Mouse (Mus musculus): ENCODE data around the gene Ap1ar.

The Ap1ar gene

GRCm38 (mm10) chr3:127837154-127837865 lies at the start of gene Ap1ar:
TSS of gene Ap1ar (minus strand) at chr3:127837523.
- DNase-seq (ENCODE audit: low read depth): peak; percentile 96

- DNase-seq (ENCODE audit: low read depth): no peak
Measured at GRCm38 (mm10) chr3:127881684-127882083, 44.4 kb upstream of the Ap1ar start.

GRCm38 (mm10) chr3:127879968-127880367 lies 42.6 kb upstream of the Ap1ar start:
- no peak for DNase-seq (ENCODE audit: low read depth)

- no peak for DNase-seq (ENCODE audit: low read depth)
Measured at GRCm38 (mm10) chr3:127875509-127875908, 38.2 kb upstream of the Ap1ar start.

GRCm38 (mm10) chr3:127875059-127875458 lies 37.7 kb upstream of the Ap1ar start:
- no peak for DNase-seq (ENCODE audit: low read depth)

- no peak for DNase-seq (ENCODE audit: low read depth)
Measured at GRCm38 (mm10) chr3:127874254-127874883, 37.0 kb upstream of the Ap1ar start.

GRCm38 (mm10) chr3:127871575-127871974 lies 34.3 kb upstream of the Ap1ar start:
- DNase-seq (ENCODE audit: low read depth): no peak

GRCm38 (mm10) chr3:127868880-127869279 lies 31.6 kb upstream of the Ap1ar start:
- no peak for DNase-seq (ENCODE audit: low read depth)

GRCm38 (mm10) chr3:127868046-127868758 lies 30.9 kb upstream of the Ap1ar start:
- DNase-seq (ENCODE audit: low read depth): no peak

GRCm38 (mm10) chr3:127864242-127864641 lies 26.9 kb upstream of the Ap1ar start:
- DNase-seq (ENCODE audit: low read depth): no peak

GRCm38 (mm10) chr3:127863571-127863970 lies 26.2 kb upstream of the Ap1ar start:
- DNase-seq (ENCODE audit: low read depth): no peak

- peak; percentile 34 for DNase-seq (ENCODE audit: low read depth)
Measured at GRCm38 (mm10) chr3:127862479-127862878, 25.2 kb upstream of the Ap1ar start.

- no peak for DNase-seq (ENCODE audit: low read depth)
Measured at GRCm38 (mm10) chr3:127861340-127861739, 24.0 kb upstream of the Ap1ar start.

- DNase-seq (ENCODE audit: low read depth): peak; percentile 76
Measured at GRCm38 (mm10) chr3:127853431-127854206, 16.3 kb upstream of the Ap1ar start.

GRCm38 (mm10) chr3:127852722-127853121 lies 15.4 kb upstream of the Ap1ar start:
- no peak for DNase-seq (ENCODE audit: low read depth)

GRCm38 (mm10) chr3:127850776-127851646 lies 13.7 kb upstream of the Ap1ar start:
- no peak for DNase-seq (ENCODE audit: low read depth)

GRCm38 (mm10) chr3:127849922-127850321 lies 12.6 kb upstream of the Ap1ar start:
- no peak for DNase-seq (ENCODE audit: low read depth)

GRCm38 (mm10) chr3:127848088-127848808 lies 10.9 kb upstream of the Ap1ar start:
- DNase-seq (ENCODE audit: low read depth): no peak

- no peak for DNase-seq (ENCODE audit: low read depth)
Measured at GRCm38 (mm10) chr3:127843941-127844327, 6.6 kb upstream of the Ap1ar start.

GRCm38 (mm10) chr3:127843324-127843940 lies 6.1 kb upstream of the Ap1ar start:
- no peak for DNase-seq (ENCODE audit: low read depth)
